Mouse (Mus musculus) limb, embryonic 12.5 days (tissue): Measurements from ENCODE around the gene Fer1l5. TPM values are rescaled to one million over a fixed set of nuclear protein-coding genes. Genes with fewer than 3 reads are reported as not detected.
A peak's percentile ranks its signal among the peaks of the same experiment; 100 is the strongest.

Experiments
- ATAC-seq: fragments of 200-750 bp; cut with Nextera tagmentation; 2 replicates; pipeline ENCODE4 v1.8.0; 2017; ENCODE audit warnings: low read depth, moderate TSS enrichment; ENCODE audit not compliant: insufficient number of reproducible peaks, insufficient read depth, low FRiP score, low TSS enrichment
- H3K27ac ChIP-seq: fragments of 300-500 bp; sonication (generic); 2 replicates; pipeline ENCODE4 v1.5.1; 2016; ENCODE audit warnings: mild to moderate bottlenecking, moderate library complexity
- H3K27me3 ChIP-seq: fragments of 300-500 bp; sonication (generic); 2 replicates; pipeline ENCODE4 v1.6.1; 2016; ENCODE audit warnings: mild to moderate bottlenecking, moderate library complexity
- H3K36me3 ChIP-seq: fragments of 300-500 bp; sonication (generic); 2 replicates; pipeline ENCODE4 v1.6.1; 2016; ENCODE audit warnings: mild to moderate bottlenecking, moderate library complexity
- H3K4me1 ChIP-seq: fragments of 300-500 bp; sonication (generic); replicated peaks from 2 replicates; pipeline ENCODE4 v1.6.1; 2016
- H3K4me2 ChIP-seq: fragments of 300-500 bp; sonication (generic); 2 replicates; pipeline ENCODE4 v1.6.1; 2016; ENCODE audit warnings: mild to moderate bottlenecking, moderate library complexity
- H3K4me3 ChIP-seq: fragments of 300-500 bp; sonication (generic); replicated peaks from 2 replicates; pipeline ENCODE4 v1.5.1; 2016; ENCODE audit warnings: mild to moderate bottlenecking
- H3K9ac ChIP-seq: fragments of 300-500 bp; sonication (generic); replicated peaks from 2 replicates; pipeline ENCODE4 v1.6.1; 2016; ENCODE audit warnings: mild to moderate bottlenecking, moderate library complexity
- H3K9me3 ChIP-seq: fragments of 300-500 bp; sonication (generic); 2 replicates; pipeline ENCODE4 v1.6.1; 2016; ENCODE audit warnings: mild to moderate bottlenecking, moderate library complexity
- WGBS: fragments of 180-500 bp; shearing (Covaris S2); methylation state at CpG from one replicate; pipeline ENCODE4 v1.1.7; 2016; 5-methylcytosine and 5-hydroxymethylcytosine counted together
- polyA plus RNA-seq: library from polyadenylated mRNA; unstranded; fragments of >200 nt; fragmentation: Nextera tagmentation; extraction: Ambion mirVana; gene quantifications from 2 replicates; pipeline ENCODE4 v1.2.1, GENCODE M21; 2016

Fer1l5 gene
- polyA plus RNA-seq, 1 experiment from 2014 or later = 1.6 TPM

- no peak for ATAC-seq
- Histone ChIP-seq H3K27me3 (no peaks in the 10 kb centered on the region), H3K27ac (no peak overlapping the region), H3K9ac (peak overlapping the region; percentile 96; the same call in 1 of the 2 replicates), H3K4me3 (peak overlapping the region; percentile 93), H3K36me3 (peaks cover 41% of the 10 kb centered on the region), H3K9me3 (0 out of 2 replicates have a peak, but pooled peaks cover 3% of the 10 kb centered on the region), H3K4me1 (peaks cover 10% of the 10 kb centered on the region), H3K4me2 (peak overlapping the region; percentile 78)
- 68% methylated on average over 12 of the region's 12 CpGs for WGBS
Observed at GRCm38 (mm10) chr1:36367698-36368097, 4.4 kb upstream of the Fer1l5 start.

GRCm38 (mm10) chr1:36368112-36368968 lies 3.8 kb upstream of the Fer1l5 start:
- Histone ChIP-seq H3K4me3 (peak overlapping the region; percentile 93), H3K9ac (peak overlapping the region; percentile 96), H3K27ac (peak overlapping the region; percentile 80), H3K36me3 (peaks cover 35% of the 10 kb centered on the region), H3K9me3 (0 out of 2 replicates have a peak, but pooled peaks cover 3% of the 10 kb centered on the region), H3K4me1 (peaks cover 10% of the 10 kb centered on the region), H3K27me3 (no peaks in the 10 kb centered on the region), H3K4me2 (peak overlapping the region; percentile 78)
- peak; percentile 73 for ATAC-seq
- WGBS = 5% methylated on average over 46 of the region's 55 CpGs

DNA sequence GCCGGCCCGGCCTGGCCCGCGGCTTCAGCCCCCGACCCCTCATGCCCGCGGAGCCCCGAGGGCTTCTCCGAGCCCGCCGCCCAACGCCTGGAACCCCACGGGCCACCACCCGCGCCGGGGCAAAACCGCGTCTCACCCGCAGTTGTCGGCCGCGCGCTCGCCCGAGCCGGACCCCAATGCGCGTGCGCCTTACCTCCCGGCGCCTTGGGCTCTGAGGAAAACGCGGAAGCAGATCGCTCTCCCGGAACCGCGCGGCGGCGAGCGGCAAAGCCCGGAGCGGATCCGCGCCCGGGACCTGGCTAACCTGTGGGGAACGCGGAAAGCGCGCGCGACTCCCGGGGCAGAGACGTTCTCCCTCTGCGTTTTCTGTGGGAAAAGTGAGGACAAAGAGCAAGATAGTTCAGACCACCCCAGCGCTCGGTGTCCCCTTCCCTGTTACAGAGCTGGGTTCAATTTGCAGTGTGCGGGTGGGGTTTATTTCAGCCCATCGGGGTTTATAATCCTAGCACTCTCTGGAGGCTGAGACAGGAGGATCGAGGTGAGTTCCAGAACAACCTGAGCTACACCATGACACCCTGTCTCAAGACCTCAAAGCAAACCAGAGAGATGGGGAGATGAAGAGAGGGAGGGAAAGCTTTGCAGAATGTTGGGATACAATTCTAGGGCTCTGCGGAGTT lies 3.0 kb upstream of the Fer1l5 start, which contains the start of gene Kansl3:
Gene Kansl3, minus strand, starts transcription at position 213 of the 677 bp plus-strand sequence.
- H3K4me2 ChIP-seq = peak within 1 kb of the TSS; percentile 78
- no peaks in the 10 kb centered on the region for H3K27me3 ChIP-seq
- peak within 1 kb of the TSS; percentile 80 for H3K27ac ChIP-seq
- H3K4me1 ChIP-seq = peaks cover 10% of the 10 kb centered on the region
- H3K4me3 ChIP-seq = peak within 1 kb of the TSS; percentile 93
- ATAC-seq = peak; percentile 77; the same call in 1 of the 2 replicates
- H3K9me3 ChIP-seq = 0 out of 2 replicates have a peak, but pooled peaks cover 3% of the 10 kb centered on the region
- H3K36me3 ChIP-seq = peaks cover 27% of the 10 kb centered on the region
- 4% methylated on average over 61 of the region's 61 CpGs for WGBS
- H3K9ac ChIP-seq = peak within 1 kb of the TSS; percentile 96

GRCm38 (mm10) chr1:36370918-36371317 lies 1.2 kb upstream of the Fer1l5 start:
- no peaks in the 10 kb centered on the region for H3K27me3 ChIP-seq
- H3K27ac ChIP-seq = no peak overlapping the region
- H3K9me3 ChIP-seq = 0 out of 2 replicates have a peak, but pooled peaks cover 3% of the 10 kb centered on the region
- H3K9ac ChIP-seq = no peak overlapping the region
- peaks cover 10% of the 10 kb centered on the region for H3K4me1 ChIP-seq
- H3K4me2 ChIP-seq = no peak overlapping the region
- no peak for ATAC-seq
- peaks cover 11% of the 10 kb centered on the region for H3K36me3 ChIP-seq
- no peak overlapping the region for H3K4me3 ChIP-seq
- 85% methylated on average over 6 of the region's 6 CpGs for WGBS

DNA sequence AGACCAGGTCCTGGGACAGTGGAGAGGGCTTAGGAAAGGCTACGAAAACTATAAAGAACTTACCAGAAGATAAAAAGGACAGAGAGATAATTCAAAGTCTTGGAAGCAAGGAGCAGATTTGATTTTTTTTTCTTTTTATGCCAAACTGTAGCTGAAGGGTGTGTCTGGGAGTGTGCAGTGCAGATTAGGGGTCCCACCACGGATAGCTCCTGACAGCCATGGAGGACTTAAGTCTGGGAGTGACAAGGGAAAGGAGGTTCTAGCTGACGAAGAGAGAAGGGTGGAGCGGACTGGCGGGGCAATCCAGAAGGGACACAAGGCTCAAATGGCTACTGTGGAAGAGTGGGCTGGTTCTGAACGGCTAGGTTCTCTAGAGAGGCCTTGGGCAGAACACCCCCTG lies 6.8 kb downstream of the Fer1l5 start:
- H3K27me3 ChIP-seq = no peaks in the 10 kb centered on the region
- H3K4me2 ChIP-seq = no peak overlapping the region
- no peak overlapping the region for H3K9ac ChIP-seq
- H3K27ac ChIP-seq = no peak overlapping the region
- ATAC-seq = no peak
- 79% methylated on average over 6 of the region's 6 CpGs for WGBS
- H3K4me1 ChIP-seq = no peaks in the 10 kb centered on the region
- H3K36me3 ChIP-seq = no peaks in the 10 kb centered on the region
- H3K9me3 ChIP-seq = no peaks in the 10 kb centered on the region
- H3K4me3 ChIP-seq = no peak overlapping the region

DNA sequence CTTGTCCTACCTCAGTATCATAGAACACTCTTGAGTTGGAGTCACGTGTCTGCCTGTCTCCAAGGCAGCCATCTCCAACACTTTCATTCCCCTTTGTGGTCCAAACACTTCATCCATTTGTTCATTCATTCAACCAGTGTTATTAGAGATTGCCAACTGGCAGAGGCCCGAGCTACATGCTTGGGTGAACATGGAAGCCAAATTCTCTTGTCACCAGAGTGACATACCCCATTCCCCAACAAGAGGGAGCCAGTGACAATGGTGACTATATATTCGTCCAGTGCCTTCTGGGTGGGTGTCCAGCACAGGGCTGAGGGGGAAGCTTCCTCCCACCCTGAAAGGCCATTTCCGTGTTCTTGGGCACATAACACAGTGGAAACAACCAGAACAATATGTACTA lies 7.5 kb downstream of the Fer1l5 start:
- Histone ChIP-seq H3K4me1 (no peaks in the 10 kb centered on the region), H3K4me3 (no peak overlapping the region), H3K9ac (no peak overlapping the region), H3K27ac (no peak overlapping the region), H3K4me2 (no peak overlapping the region), H3K9me3 (no peaks in the 10 kb centered on the region), H3K36me3 (no peaks in the 10 kb centered on the region), H3K27me3 (no peaks in the 10 kb centered on the region)
- no peak for ATAC-seq
- WGBS = 78% methylated on average over 4 of the region's 4 CpGs

GRCm38 (mm10) chr1:36397041-36397440 lies 24.9 kb downstream of the Fer1l5 start:
- no peaks in the 10 kb centered on the region for H3K27me3 ChIP-seq
- 37% methylated on average over 6 of the region's 6 CpGs for WGBS
- H3K4me1 ChIP-seq = no peaks in the 10 kb centered on the region
- H3K4me3 ChIP-seq = no peak overlapping the region
- H3K9me3 ChIP-seq = no peaks in the 10 kb centered on the region
- no peak overlapping the region for H3K27ac ChIP-seq
- H3K36me3 ChIP-seq = no peaks in the 10 kb centered on the region
- ATAC-seq = no peak
- no peak overlapping the region for H3K9ac ChIP-seq
- no peak overlapping the region for H3K4me2 ChIP-seq

GRCm38 (mm10) chr1:36401509-36401908 lies 29.4 kb downstream of the Fer1l5 start:
- H3K4me1 ChIP-seq = no peaks in the 10 kb centered on the region
- no peaks in the 10 kb centered on the region for H3K36me3 ChIP-seq
- H3K4me2 ChIP-seq = no peak overlapping the region
- H3K4me3 ChIP-seq = no peak overlapping the region
- no peaks in the 10 kb centered on the region for H3K9me3 ChIP-seq
- WGBS = 73% methylated on average over 4 of the region's 4 CpGs
- H3K9ac ChIP-seq = no peak overlapping the region
- no peaks in the 10 kb centered on the region for H3K27me3 ChIP-seq
- H3K27ac ChIP-seq = no peak overlapping the region
- ATAC-seq = no peak

DNA sequence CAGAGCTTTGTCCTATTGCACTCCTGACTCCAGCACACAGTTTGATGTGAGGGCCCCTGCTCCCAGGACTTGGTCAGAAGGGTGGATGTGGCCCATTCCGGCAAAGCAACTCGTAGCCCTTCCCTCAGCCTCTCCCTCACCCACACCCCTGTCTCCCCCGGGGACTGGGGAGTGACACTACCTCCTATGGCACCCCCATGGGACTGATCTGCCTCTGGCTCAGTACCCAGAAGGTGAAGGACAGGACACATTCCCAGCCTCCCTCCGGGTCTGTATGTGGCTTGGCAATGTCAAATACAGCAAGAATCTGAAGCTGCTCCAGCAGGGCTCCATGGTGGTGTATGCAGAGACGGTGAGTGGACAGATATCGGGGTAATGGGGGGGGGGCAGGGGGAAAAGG lies 32.4 kb downstream of the Fer1l5 start:
- Histone ChIP-seq H3K4me3 (no peak overlapping the region), H3K4me1 (no peaks in the 10 kb centered on the region), H3K9ac (no peak overlapping the region), H3K36me3 (no peaks in the 10 kb centered on the region), H3K4me2 (no peak overlapping the region), H3K27me3 (no peaks in the 10 kb centered on the region), H3K9me3 (no peaks in the 10 kb centered on the region), H3K27ac (no peak overlapping the region)
- WGBS = 82% methylated on average over 6 of the region's 6 CpGs
- ATAC-seq = no peak

- no peaks in the 10 kb centered on the region for H3K9me3 ChIP-seq
- no peak overlapping the region for H3K27ac ChIP-seq
- no peak overlapping the region for H3K4me3 ChIP-seq
- no peak overlapping the region for H3K9ac ChIP-seq
- no peaks in the 10 kb centered on the region for H3K27me3 ChIP-seq
- WGBS = 93% methylated on average over 2 of the region's 2 CpGs
- no peaks in the 10 kb centered on the region for H3K4me1 ChIP-seq
- peaks cover 97% of the 10 kb centered on the region for H3K36me3 ChIP-seq
- ATAC-seq = no peak
- H3K4me2 ChIP-seq = no peak overlapping the region
Observed at GRCm38 (mm10) chr1:36429511-36429910, 57.4 kb downstream of the Fer1l5 start.

DNA sequence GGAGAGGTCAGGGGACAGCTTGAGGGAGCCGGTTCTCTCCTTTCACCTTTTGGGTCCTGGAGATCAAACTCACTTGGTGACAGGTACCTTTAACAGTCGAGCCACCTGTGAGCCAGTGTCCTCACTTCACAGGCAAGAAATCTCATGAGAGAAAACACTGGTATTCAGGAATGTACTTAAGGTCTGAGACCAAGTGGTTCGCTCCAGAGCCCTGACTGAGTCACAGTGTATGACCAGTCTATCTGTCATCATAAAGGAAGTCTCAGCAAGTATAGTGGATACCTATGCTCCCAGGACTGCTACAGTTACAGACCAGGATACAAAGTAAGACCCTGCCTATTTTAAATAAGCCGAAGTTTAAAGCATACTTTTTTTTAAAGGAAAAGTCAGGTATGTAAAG lies 60.9 kb downstream of the Fer1l5 start:
- ATAC-seq = no peak
- Histone ChIP-seq H3K4me2 (no peak overlapping the region), H3K27ac (no peak overlapping the region), H3K9ac (no peak overlapping the region), H3K27me3 (no peaks in the 10 kb centered on the region), H3K9me3 (no peaks in the 10 kb centered on the region), H3K4me3 (no peak overlapping the region), H3K36me3 (peaks cover 97% of the 10 kb centered on the region), H3K4me1 (no peaks in the 10 kb centered on the region)
- WGBS = 85% methylated on average over 4 of the region's 4 CpGs
